Mouse (Mus musculus) ovary, postnatal 14 days (tissue): ENCODE measurements around the gene Zfp951.
"Not testable (repeated sequence)": the region's sequence is repeated elsewhere in the genome, so short reads cannot be mapped to it uniquely, and the experiment has no call there.

Experiments used
- DNase-seq: peaks from one replicate; pipeline ENCODE4 v3.0.0; 2022; ENCODE audit warnings: low spot score

Zfp951 gene

GRCm38 (mm10) chr5:104859962-104860525 lies at the start of gene Zfp951:
Gene Zfp951, minus strand, starts transcription at chr5:104860070.
- DNase-seq: peak; percentile 45

- DNase-seq: not testable (repeated sequence)
Observed at GRCm38 (mm10) chr5:104906556-104906955, 46.7 kb upstream of the Zfp951 start.

GRCm38 (mm10) chr5:104859045-104859961 lies 567 bp downstream of the Zfp951 start:
- not testable (repeated sequence) for DNase-seq

- not testable (repeated sequence) for DNase-seq
Observed at GRCm38 (mm10) chr5:104854546-104854945, 5.3 kb downstream of the Zfp951 start.

- no peak for DNase-seq
Observed at GRCm38 (mm10) chr5:104833330-104833729, 26.5 kb downstream of the Zfp951 start.

- DNase-seq: no peak
Observed at GRCm38 (mm10) chr5:104829611-104830010, 30.3 kb downstream of the Zfp951 start.

GRCm38 (mm10) chr5:104770138-104770537 lies 89.7 kb downstream of the Zfp951 start:
- not testable (repeated sequence) for DNase-seq
